ENCODE assay signal across 19 mouse cellular contexts in the genomic region with DNA sequence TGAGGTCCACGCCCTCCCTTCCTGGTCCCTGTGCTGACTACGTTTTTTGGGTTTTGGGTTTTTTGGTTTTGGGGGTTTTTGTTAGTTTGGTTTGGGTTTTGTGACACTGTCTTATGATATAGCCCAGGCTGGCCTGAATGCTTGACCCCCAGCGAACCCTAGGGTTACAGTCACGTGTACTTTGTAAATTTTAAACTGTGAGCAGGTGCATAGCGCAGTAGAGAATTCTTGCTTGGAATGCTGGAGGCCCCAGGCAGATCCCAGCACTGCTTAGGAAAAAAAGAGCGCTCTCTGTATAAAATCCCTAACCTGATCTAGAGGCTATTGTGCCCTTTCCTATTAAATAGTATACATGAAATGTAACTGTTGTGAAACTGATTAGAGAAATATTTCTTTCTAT. TPM values are rescaled to one million over a fixed set of nuclear protein-coding genes. Genes with fewer than 3 reads are reported as not detected.
"Had no signal": no experiment of that assay in that cellular context is flagged by ENCODE, and none has a peak within 500 bp of the region (broad histone marks: within the 10 kb centered on the region; RNA-seq: fewer than 3 reads in every experiment).

No protein-coding gene starts in this region.

- H3K4me2 ChIP-seq: neural tube, embryonic 13.5 days; neural tube, embryonic 15.5 days; stomach, embryonic 15.5 days had no signal

- H3K9ac ChIP-seq: neural tube, embryonic 13.5 days; neural tube, embryonic 15.5 days; stomach, embryonic 15.5 days had no signal

- H3K9me3 ChIP-seq: neural tube, embryonic 13.5 days; neural tube, embryonic 15.5 days; stomach, embryonic 15.5 days had no signal

- DNase-seq: right cerebral cortex, adult 18-20 months; right cerebral cortex, postnatal 14 days; right cerebral cortex, postnatal 25 days; right cerebral cortex, postnatal 4 days; spleen, adult 18-20 months; thymus, adult 18-20 months; thymus, adult 2 months; thymus, postnatal 14 days; thymus, postnatal 25 days; thymus, postnatal 36 days; thymus, postnatal 4 days had no signal

- H3K27ac ChIP-seq: neural tube, embryonic 13.5 days; neural tube, embryonic 15.5 days; stomach, embryonic 15.5 days; stomach, postnatal 0 days had no signal

- H3K4me3 ChIP-seq: neural tube, embryonic 13.5 days; neural tube, embryonic 15.5 days; stomach, embryonic 15.5 days had no signal

- H3K36me3 ChIP-seq: neural tube, embryonic 13.5 days; neural tube, embryonic 15.5 days; stomach, embryonic 15.5 days had no signal

RNA-seq across cellular contexts. Expression of gene Gal3st1, which starts 9.7 kb away (rescaled TPM):
- total RNA-seq: neutrophil, adult 5-6 weeks had no signal

RNA-seq across cellular contexts. Expression of gene 4930556J24Rik, which starts 16.6 kb away (rescaled TPM):
- total RNA-seq: neutrophil, adult 5-6 weeks had no signal
- polyA plus RNA-seq: neural tube, embryonic 15.5 days; spleen, adult 2 months; thymus, adult 2 months; thymus, postnatal 0 days had no signal

RNA-seq across cellular contexts. Expression of gene Sec14l4, which starts 38.1 kb away (rescaled TPM):
- total RNA-seq: neutrophil, adult 5-6 weeks had no signal
- polyA plus RNA-seq: neural tube, embryonic 13.5 days; neural tube, embryonic 14.5 days; neural tube, embryonic 15.5 days had no signal
